Mouse (Mus musculus) heart, embryonic 11.5 days (tissue): ENCODE data around the gene Rai1. TPM values are rescaled to one million over a fixed set of nuclear protein-coding genes. Genes with fewer than 3 reads are reported as not detected.

Experiments
- ATAC-seq: fragments of 200-750 bp; cut with Nextera tagmentation; replicated peaks from 2 replicates; pipeline ENCODE4 v1.8.0; 2017; ENCODE audit warnings: moderate library complexity; ENCODE audit not compliant: insufficient number of reproducible peaks, low FRiP score, low TSS enrichment
- H3K27ac ChIP-seq: fragments of 300-500 bp; sonication (generic); 2 replicates; pipeline ENCODE4 v1.5.1; 2014; ENCODE audit warnings: mild to moderate bottlenecking, low read depth, low read length
- H3K27me3 ChIP-seq: fragments of 300-500 bp; sonication (generic); 2 replicates; pipeline ENCODE4 v1.6.1; 2014; ENCODE audit warnings: mild to moderate bottlenecking, low read length, mixed read lengths; ENCODE audit not compliant: control insufficient read depth, insufficient read depth
- H3K36me3 ChIP-seq: fragments of 300-500 bp; sonication (generic); 2 replicates; pipeline ENCODE4 v1.6.1; 2014; ENCODE audit warnings: mild to moderate bottlenecking, low read length, moderate library complexity, mixed read lengths; ENCODE audit not compliant: control insufficient read depth, insufficient read depth
- H3K4me1 ChIP-seq: fragments of 300-500 bp; sonication (generic); 2 replicates; pipeline ENCODE4 v1.6.1; 2014; ENCODE audit warnings: low read length; ENCODE audit not compliant: control insufficient read depth, insufficient read depth
- H3K4me2 ChIP-seq: fragments of 300-500 bp; sonication (generic); 2 replicates; pipeline ENCODE4 v1.6.1; 2014; ENCODE audit warnings: mild to moderate bottlenecking, moderate library complexity
- H3K4me3 ChIP-seq: fragments of 300-500 bp; sonication (generic); 2 replicates; pipeline ENCODE4 v1.5.1; 2014; ENCODE audit warnings: low read depth, low read length
- H3K9ac ChIP-seq: fragments of 300-500 bp; sonication (generic); 2 replicates; pipeline ENCODE4 v1.6.1; 2014; ENCODE audit warnings: mild to moderate bottlenecking, low read depth, low read length, moderate library complexity
- H3K9me3 ChIP-seq: fragments of 300-500 bp; sonication (generic); replicated peaks from 2 replicates; pipeline ENCODE4 v1.6.1; 2016; ENCODE audit warnings: low read length; ENCODE audit not compliant: control insufficient read depth
- WGBS: fragments of 180-500 bp; shearing (Covaris S2); extraction: QIAGEN DNeasy Blood & Tissue Kit; methylation state at CpG from one replicate; pipeline ENCODE4 v1.1.7; 2014; ENCODE audit not compliant: insufficient replicate concordance; 5-methylcytosine and 5-hydroxymethylcytosine counted together
- microRNA-seq: library from miRNA; unstranded; fragments of <30 nt; microRNA quantifications from one replicate; pipeline ENCODE4, GENCODE M21; 2016; ENCODE audit warnings: borderline number of aligned reads
- polyA plus RNA-seq: library from polyadenylated mRNA; unstranded; fragments of >200 nt; fragmentation: Nextera tagmentation; extraction: Ambion mirVana; gene quantifications from 2 replicates; pipeline ENCODE4 v1.2.1, GENCODE M21; 2014

The Rai1 gene
- polyA plus RNA-seq, 1 experiment from 2014 or later, result 24.4 TPM

DNA sequence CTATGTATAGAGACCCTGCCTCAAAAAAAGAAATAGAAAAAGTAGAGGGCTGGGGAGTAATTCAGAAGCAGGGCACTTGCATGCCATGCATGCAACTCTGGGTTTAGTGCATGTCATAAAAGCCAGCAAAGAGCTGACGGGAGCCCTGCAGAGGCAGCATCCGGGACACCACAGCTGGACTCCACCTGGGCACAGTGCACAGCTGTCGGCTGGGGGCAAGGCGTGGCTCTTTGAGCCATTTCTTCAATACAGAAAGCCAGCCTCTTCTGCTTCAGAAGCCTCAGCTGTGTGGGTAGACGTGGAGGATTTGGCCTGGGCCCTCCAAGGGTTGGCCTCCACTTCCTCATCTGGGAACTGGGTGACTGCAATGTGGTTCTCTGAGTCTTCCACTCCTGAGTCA lies 130.5 kb downstream of the Rai1 start:
- Histone ChIP-seq H3K27me3 (no peaks in the 10 kb centered on the region), H3K9ac (no peak overlapping the region), H3K4me2 (no peak overlapping the region), H3K4me3 (no peak overlapping the region), H3K9me3 (no peaks in the 10 kb centered on the region), H3K4me1 (peaks cover 12% of the 10 kb centered on the region), H3K36me3 (peaks cover 6% of the 10 kb centered on the region; the same call in 1 of the 2 replicates), H3K27ac (no peak overlapping the region)
- no peak for ATAC-seq
- 81% methylated on average over 5 of the region's 5 CpGs for WGBS

DNA sequence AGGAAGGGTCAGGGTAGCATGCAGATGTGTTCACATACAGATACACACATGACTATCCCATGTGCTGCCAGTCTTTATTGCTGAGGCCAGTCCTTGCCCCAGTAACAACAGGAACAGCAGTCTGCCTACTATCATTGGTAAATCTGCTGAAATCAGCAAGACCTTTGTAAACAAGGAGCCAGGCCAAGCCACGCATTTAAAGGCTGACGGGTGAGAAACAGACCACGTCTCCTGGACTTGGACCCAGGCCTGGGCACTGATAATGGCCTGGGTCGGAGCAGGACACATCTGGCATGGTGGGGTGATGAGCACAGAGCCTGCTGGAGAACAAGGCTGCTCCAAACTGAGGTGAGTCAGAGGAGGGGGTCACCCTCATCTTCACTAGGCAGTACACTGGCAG lies 135.7 kb downstream of the Rai1 start:
- H3K9me3 ChIP-seq, result no peaks in the 10 kb centered on the region
- no peaks in the 10 kb centered on the region for H3K4me1 ChIP-seq
- no peak overlapping the region for H3K4me2 ChIP-seq
- 79% methylated on average over 4 of the region's 4 CpGs for WGBS
- H3K36me3 ChIP-seq, result peaks cover 11% of the 10 kb centered on the region; the same call in 1 of the 2 replicates
- no peak for ATAC-seq
- no peak overlapping the region for H3K27ac ChIP-seq
- no peak overlapping the region for H3K9ac ChIP-seq
- no peaks in the 10 kb centered on the region for H3K27me3 ChIP-seq
- no peak overlapping the region for H3K4me3 ChIP-seq

DNA sequence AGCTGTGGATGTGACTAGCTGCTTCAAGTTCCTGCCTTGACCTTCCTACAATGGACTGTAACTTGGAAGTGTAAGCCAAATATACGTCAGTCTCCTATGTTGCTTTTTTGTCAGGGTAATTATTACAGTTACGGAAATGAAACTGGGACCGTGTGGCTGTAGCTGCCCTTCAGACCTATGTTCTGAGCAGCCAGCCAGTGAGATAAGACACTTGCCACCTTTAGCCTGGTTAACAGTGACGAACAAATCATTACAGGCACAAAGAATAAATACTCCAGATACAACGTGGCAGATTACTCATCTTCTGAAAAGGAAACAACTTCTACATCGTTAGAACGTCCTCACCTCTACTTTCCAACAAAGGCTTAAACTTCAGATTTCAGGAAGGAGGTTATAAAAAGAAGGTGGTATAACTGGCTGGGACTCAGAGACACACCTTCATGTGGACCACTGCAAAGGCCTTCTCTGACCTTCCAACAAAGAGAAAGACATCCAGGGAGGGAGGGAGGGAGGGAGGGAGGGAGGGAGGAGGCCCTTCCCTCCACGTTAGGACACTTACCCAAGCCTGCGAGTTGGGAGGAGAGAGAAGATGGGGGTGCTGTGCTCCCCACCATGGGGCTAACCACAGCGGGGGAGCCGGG lies 139.8 kb downstream of the Rai1 start:
- Histone ChIP-seq H3K4me1 (no peaks in the 10 kb centered on the region), H3K27me3 (no peaks in the 10 kb centered on the region), H3K4me3 (no peak overlapping the region), H3K9me3 (no peaks in the 10 kb centered on the region), H3K36me3 (peaks cover 11% of the 10 kb centered on the region; the same call in 1 of the 2 replicates), H3K27ac (no peak overlapping the region), H3K9ac (no peak overlapping the region), H3K4me2 (no peak overlapping the region)
- no peak for ATAC-seq
- WGBS, result 77% methylated on average over 9 of the region's 11 CpGs

DNA sequence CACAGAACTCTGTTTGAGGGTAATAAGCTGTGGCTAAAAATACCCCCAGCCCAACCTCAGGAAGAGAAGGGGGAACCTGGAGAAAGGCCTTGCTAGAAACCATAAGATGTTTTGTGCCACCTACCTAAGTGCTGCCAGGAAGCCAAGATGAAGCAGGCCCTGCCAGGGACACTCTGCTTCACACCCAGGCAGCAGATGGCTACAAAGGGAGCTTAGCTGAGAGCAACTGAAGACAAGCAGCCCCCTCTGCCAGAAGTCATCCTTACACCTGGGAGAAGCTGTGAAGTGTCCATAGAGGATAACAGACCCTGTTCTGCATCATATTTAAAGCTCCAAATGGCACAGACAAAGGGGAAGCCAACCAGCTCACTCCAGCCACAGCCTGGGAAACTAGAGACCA lies 141.3 kb downstream of the Rai1 start:
- no peaks in the 10 kb centered on the region for H3K4me1 ChIP-seq
- no peak overlapping the region for H3K9ac ChIP-seq
- H3K27me3 ChIP-seq, result no peaks in the 10 kb centered on the region
- H3K36me3 ChIP-seq, result no peaks in the 10 kb centered on the region
- no peak overlapping the region for H3K4me2 ChIP-seq
- H3K4me3 ChIP-seq, result no peak overlapping the region
- no peak overlapping the region for H3K27ac ChIP-seq
- ATAC-seq, result no peak
- no peaks in the 10 kb centered on the region for H3K9me3 ChIP-seq

DNA sequence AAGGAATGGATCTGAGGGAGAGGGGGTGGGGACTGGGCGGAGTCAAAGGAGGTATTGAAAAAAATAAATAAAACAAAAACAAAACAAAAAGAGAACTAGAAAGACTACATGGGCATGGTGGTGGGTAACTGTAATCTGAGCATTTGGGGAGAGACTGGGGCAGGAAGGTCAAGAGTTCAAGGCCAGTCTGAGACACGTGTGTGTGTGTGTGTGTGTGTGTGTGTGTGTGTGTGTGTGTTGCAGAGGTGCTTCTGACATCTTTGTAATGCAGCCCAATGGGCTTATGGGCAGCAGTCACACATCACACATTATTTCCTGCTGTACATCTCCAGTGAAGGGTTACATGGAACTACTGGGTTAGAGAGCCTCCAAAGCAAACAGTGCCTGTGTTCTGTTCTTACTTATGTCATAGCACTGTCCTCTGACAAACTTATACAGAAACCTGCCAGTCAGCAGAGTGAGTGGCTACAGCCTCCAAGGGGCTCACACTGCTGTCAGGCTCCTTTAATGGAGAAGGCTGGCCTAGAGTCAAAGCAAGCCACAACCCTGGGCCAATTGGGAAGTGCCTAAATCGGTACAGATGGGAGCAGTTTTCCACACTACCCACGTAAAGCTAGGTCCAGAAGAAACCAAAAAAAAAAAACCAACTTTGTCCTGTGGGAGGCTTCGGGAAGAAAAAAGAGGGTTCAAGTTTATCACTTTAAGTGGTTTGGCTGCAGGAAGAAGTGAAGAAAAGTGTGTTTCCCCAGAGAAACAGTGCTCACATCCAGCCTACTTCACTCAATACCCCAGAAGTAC lies 143.1 kb downstream of the Rai1 start:
- WGBS, result 52% methylated on average over 5 of the region's 5 CpGs
- H3K27me3 ChIP-seq, result no peaks in the 10 kb centered on the region
- no peak overlapping the region for H3K27ac ChIP-seq
- no peak for ATAC-seq
- peaks cover 5% of the 10 kb centered on the region for H3K4me1 ChIP-seq
- H3K4me3 ChIP-seq, result no peak overlapping the region
- H3K9ac ChIP-seq, result no peak overlapping the region
- no peak overlapping the region for H3K4me2 ChIP-seq
- no peaks in the 10 kb centered on the region for H3K9me3 ChIP-seq
- H3K36me3 ChIP-seq, result no peaks in the 10 kb centered on the region

Small RNAs within 50 kb of the gene (microRNA-seq; reads per million reads assigned to microRNA genes)
- gene Mir6921 (0.41 reads per million), gene Mir6922 (not detected)

Other genes starting within 250 kb of the Rai1 start
- 49.1 and 51.2 TPM in 2 replicates for gene Med9, start 156.8 kb upstream of the Rai1 start, polyA plus RNA-seq
- 12.0 and 13.9 TPM in 2 replicates for gene Rasd1, start 140.1 kb upstream of the Rai1 start, polyA plus RNA-seq
- 14.9 and 17.6 TPM in 2 replicates for gene Pemt, start 58.5 kb upstream of the Rai1 start, polyA plus RNA-seq
- 39.0 and 41.0 TPM in 2 replicates for gene Srebf1, start 117.6 kb downstream of the Rai1 start, polyA plus RNA-seq
- gene Tom1l2, start 247.9 kb downstream of the Rai1 start, polyA plus RNA-seq, result 14.7 and 16.0 TPM in 2 replicates
- 1.9 TPM in 2 replicates for gene Drc3, start 248.3 kb downstream of the Rai1 start, polyA plus RNA-seq